Mouse (Mus musculus): ENCODE data around the gene Card19. TPM values are rescaled to one million over a fixed set of nuclear protein-coding genes. Genes with fewer than 3 reads are reported as not detected.

Card19 gene
- polyA plus RNA-seq, 1 experiment from 2014 or later, result 66.4 TPM

- Histone ChIP-seq H3K27me3 (no peaks in the 10 kb centered on the region), H3K4me1 (peaks cover 61% of the 10 kb centered on the region), H3K9me3 (no peaks in the 10 kb centered on the region), H3K4me3 (no peak overlapping the region), H3K4me2 (no peak overlapping the region), H3K27ac (no peak overlapping the region), H3K36me3 (no peaks in the 10 kb centered on the region), H3K9ac (0 out of 2 replicates have a peak overlapping the region, but pooled peaks have one; percentile 44)
- ATAC-seq (ENCODE audit: insufficient number of reproducible peaks, insufficient read depth, low FRiP score, low TSS enrichment, low read depth), result no peak
- WGBS, result 85% methylated on average over 4 of the region's 4 CpGs
Observed at GRCm38 (mm10) chr13:49212711-49213500, 2.9 kb downstream of the Card19 start.

- no peak overlapping the region for H3K27ac ChIP-seq
- peaks cover 21% of the 10 kb centered on the region for H3K36me3 ChIP-seq
- 66% methylated on average over 7 of the region's 7 CpGs for WGBS
- H3K4me3 ChIP-seq, result no peak overlapping the region
- H3K4me1 ChIP-seq, result peaks cover 42% of the 10 kb centered on the region
- H3K9me3 ChIP-seq, result no peaks in the 10 kb centered on the region
- 0 out of 2 replicates have a peak overlapping the region, but pooled peaks have one; percentile 6 for H3K9ac ChIP-seq
- H3K27me3 ChIP-seq, result no peaks in the 10 kb centered on the region
- no peak for ATAC-seq (ENCODE audit: insufficient number of reproducible peaks, insufficient read depth, low FRiP score, low TSS enrichment, low read depth)
- H3K4me2 ChIP-seq, result no peak overlapping the region
Observed at GRCm38 (mm10) chr13:49209306-49209705, 6.5 kb downstream of the Card19 start.

- Histone ChIP-seq H3K4me2 (no peak overlapping the region), H3K9me3 (no peaks in the 10 kb centered on the region), H3K9ac (no peak overlapping the region), H3K4me1 (peaks cover 16% of the 10 kb centered on the region), H3K27me3 (no peaks in the 10 kb centered on the region), H3K36me3 (peaks cover 42% of the 10 kb centered on the region), H3K27ac (no peak overlapping the region), H3K4me3 (no peak overlapping the region)
- ATAC-seq (ENCODE audit: insufficient number of reproducible peaks, insufficient read depth, low FRiP score, low TSS enrichment, low read depth), result no peak
- 93% methylated on average over 2 of the region's 2 CpGs for WGBS
Observed at GRCm38 (mm10) chr13:49206341-49206740, 9.5 kb downstream of the Card19 start.

DNA sequence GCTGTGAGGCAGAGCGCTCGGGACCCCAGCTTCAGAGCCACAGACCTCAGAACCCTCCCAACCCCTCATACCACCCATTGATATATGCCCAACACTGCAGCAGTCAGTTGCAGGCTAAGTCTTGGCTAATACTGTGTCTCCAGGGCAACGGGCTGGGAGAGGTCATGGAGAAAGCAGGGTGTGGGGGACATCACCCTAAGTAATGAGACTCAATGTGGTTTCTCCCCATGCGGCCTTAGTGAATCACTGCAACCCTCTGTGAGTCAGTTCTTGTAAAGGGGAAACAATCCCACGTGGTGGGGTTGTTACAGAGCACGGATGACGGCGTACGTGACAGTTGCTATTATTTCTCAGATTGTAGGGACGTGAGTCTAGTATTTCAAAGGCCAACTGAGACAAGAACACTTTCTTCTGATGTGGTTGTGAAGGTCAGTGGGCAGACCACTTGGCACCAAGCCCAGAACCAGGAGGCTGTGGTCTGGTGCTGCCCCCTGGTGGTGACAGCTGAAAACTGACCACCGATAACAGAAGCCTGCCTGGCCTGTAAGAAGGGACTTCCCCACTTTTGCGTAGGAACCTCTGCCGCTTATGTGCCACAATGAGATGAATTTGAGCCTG is 10.3 kb downstream of the Card19 start:
- Histone ChIP-seq H3K27ac (no peak overlapping the region), H3K36me3 (peaks cover 42% of the 10 kb centered on the region), H3K4me2 (no peak overlapping the region), H3K4me3 (no peak overlapping the region), H3K4me1 (peaks cover 13% of the 10 kb centered on the region), H3K27me3 (no peaks in the 10 kb centered on the region), H3K9me3 (no peaks in the 10 kb centered on the region), H3K9ac (no peak overlapping the region)
- WGBS, result 36% methylated on average over 13 of the region's 13 CpGs
- ATAC-seq (ENCODE audit: insufficient number of reproducible peaks, insufficient read depth, low FRiP score, low TSS enrichment, low read depth), result 0 out of 2 replicates have a peak, but pooled peaks have one; percentile 8

DNA sequence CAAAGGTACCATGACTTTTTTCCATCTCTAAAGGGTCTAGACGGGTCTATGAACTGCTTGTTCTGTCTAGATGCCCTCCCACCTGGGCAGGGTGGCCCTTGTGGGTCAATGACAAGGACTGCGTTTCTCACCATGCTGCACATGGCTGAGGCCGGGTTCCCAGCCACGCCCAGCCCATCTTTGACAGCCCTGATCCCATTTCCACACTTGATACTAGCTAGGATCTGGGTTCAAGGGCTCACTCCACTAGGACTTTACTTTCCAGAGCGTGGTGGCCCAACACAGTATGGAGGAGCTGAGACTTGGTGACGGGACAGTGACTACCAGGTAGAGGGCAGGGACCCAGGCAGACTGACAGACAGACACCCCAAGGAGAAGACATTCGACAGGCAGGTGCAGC is 13.3 kb downstream of the Card19 start:
- Histone ChIP-seq H3K9ac (no peak overlapping the region), H3K27me3 (no peaks in the 10 kb centered on the region), H3K4me1 (0 out of 2 replicates have a peak, but pooled peaks cover 6% of the 10 kb centered on the region), H3K9me3 (no peaks in the 10 kb centered on the region), H3K36me3 (peaks cover 39% of the 10 kb centered on the region), H3K4me3 (no peak overlapping the region), H3K4me2 (no peak overlapping the region), H3K27ac (no peak overlapping the region)
- 84% methylated on average over 7 of the region's 7 CpGs for WGBS
- ATAC-seq (ENCODE audit: insufficient number of reproducible peaks, insufficient read depth, low FRiP score, low TSS enrichment, low read depth), result no peak

GRCm38 (mm10) chr13:49200688-49201087 is 15.1 kb downstream of the Card19 start:
- no peak overlapping the region for H3K27ac ChIP-seq
- WGBS, result 87% methylated on average over 13 of the region's 13 CpGs
- no peak overlapping the region for H3K4me3 ChIP-seq

DNA sequence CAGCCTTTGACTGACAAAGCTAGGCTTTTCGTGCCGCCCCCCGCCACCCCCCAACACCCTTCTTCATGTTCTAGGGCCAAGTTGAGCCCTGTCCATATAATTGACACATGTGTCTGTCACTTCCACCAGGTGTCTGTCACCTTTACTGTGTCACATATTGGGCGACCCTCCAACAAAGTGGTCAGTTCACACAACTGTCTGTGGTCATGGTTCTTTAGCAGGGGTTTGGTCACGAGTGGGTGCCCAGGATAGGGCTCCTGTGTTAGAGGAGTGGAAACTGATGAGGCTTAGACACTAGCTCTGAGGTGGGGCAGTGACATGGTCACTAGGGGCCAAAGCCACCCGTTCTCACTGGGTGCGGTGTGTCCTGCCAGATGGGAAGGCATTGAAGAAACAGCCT is 15.9 kb downstream of the Card19 start:
- H3K9me3 ChIP-seq, result no peaks in the 10 kb centered on the region
- WGBS, result 92% methylated on average over 7 of the region's 7 CpGs
- H3K27ac ChIP-seq, result no peak overlapping the region

More at GRCm38 (mm10) chr13:49200688-49201087, 15.1 kb downstream of the Card19 start:
- Histone ChIP-seq H3K9me3 (no peaks in the 10 kb centered on the region), H3K4me1 (0 out of 2 replicates have a peak, but pooled peaks cover 6% of the 10 kb centered on the region), H3K27me3 (no peaks in the 10 kb centered on the region), H3K9ac (no peak overlapping the region), H3K36me3 (peaks cover 35% of the 10 kb centered on the region), H3K4me2 (no peak overlapping the region)
- ATAC-seq (ENCODE audit: insufficient number of reproducible peaks, insufficient read depth, low FRiP score, low TSS enrichment, low read depth), result no peak

DNA sequence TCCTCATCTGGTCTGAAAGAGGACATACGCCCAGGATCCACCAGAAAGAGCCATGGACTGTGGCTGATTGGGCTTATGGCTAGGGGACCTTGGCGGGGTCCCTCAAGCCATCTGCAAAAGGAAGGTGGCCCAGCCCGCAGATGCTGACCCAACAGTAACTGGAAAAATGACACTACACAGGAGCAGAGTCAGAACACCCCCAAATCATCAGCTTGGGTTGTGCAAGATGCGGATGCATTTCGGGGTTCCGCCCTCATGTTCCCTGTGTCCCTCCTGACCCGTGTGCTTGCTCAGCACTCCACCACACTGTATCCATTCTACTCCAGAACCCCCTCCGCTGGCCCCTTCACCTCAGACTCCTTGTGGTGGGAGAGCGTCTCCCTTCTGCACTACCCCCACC is 17.1 kb downstream of the Card19 start:
- no peak overlapping the region for H3K9ac ChIP-seq
- no peak overlapping the region for H3K4me3 ChIP-seq
- no peak for ATAC-seq (ENCODE audit: insufficient number of reproducible peaks, insufficient read depth, low FRiP score, low TSS enrichment, low read depth)
- no peak overlapping the region for H3K27ac ChIP-seq
- peaks cover 39% of the 10 kb centered on the region for H3K36me3 ChIP-seq
- no peaks in the 10 kb centered on the region for H3K27me3 ChIP-seq
- H3K4me1 ChIP-seq, result no peaks in the 10 kb centered on the region
- H3K9me3 ChIP-seq, result no peaks in the 10 kb centered on the region
- WGBS, result 87% methylated on average over 9 of the region's 9 CpGs
- no peak overlapping the region for H3K4me2 ChIP-seq

More for the DNA sequence above, 15.9 kb downstream of the Card19 start:
- Histone ChIP-seq H3K4me1 (no peaks in the 10 kb centered on the region), H3K9ac (no peak overlapping the region), H3K36me3 (peaks cover 41% of the 10 kb centered on the region), H3K27me3 (no peaks in the 10 kb centered on the region), H3K4me3 (no peak overlapping the region), H3K4me2 (no peak overlapping the region)
- ATAC-seq (ENCODE audit: insufficient number of reproducible peaks, insufficient read depth, low FRiP score, low TSS enrichment, low read depth), result no peak

GRCm38 (mm10) chr13:49196766-49197165 is 19.1 kb downstream of the Card19 start:
- no peak overlapping the region for H3K27ac ChIP-seq
- no peaks in the 10 kb centered on the region for H3K9me3 ChIP-seq
- H3K36me3 ChIP-seq, result peaks cover 23% of the 10 kb centered on the region
- H3K27me3 ChIP-seq, result no peaks in the 10 kb centered on the region
- no peak overlapping the region for H3K4me3 ChIP-seq
- WGBS, result 71% methylated on average over 6 of the region's 6 CpGs
- ATAC-seq (ENCODE audit: insufficient number of reproducible peaks, insufficient read depth, low FRiP score, low TSS enrichment, low read depth), result no peak
- H3K4me2 ChIP-seq, result no peak overlapping the region
- no peak overlapping the region for H3K9ac ChIP-seq
- peaks cover 7% of the 10 kb centered on the region for H3K4me1 ChIP-seq

DNA sequence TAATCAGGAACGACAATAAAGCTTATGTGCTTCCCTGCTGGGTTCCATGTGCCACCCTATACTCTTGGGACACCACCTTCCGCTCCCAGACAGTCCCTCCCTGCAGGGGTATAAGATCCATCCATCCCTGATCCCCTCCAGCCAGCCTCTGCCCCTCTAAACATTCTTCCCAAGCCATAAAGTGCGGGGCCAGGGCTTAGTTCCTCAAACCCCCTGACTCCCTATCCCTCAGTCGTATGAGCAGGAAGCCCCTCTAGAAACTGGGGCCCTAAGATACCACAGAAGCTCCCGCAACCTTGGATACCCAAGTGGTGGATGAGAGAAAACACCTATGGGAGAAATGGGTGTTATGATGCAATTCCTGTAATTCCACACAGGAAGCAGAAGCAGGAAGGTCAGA is 19.6 kb downstream of the Card19 start:
- WGBS, result 86% methylated on average over 5 of the region's 5 CpGs
- no peak overlapping the region for H3K9ac ChIP-seq

GRCm38 (mm10) chr13:49195651-49196050 is 20.2 kb downstream of the Card19 start:
- Histone ChIP-seq H3K4me1 (peaks cover 18% of the 10 kb centered on the region), H3K36me3 (peaks cover 23% of the 10 kb centered on the region)
- WGBS, result 89% methylated on average over 7 of the region's 7 CpGs

More for the DNA sequence above, 19.6 kb downstream of the Card19 start:
- peaks cover 13% of the 10 kb centered on the region for H3K4me1 ChIP-seq
- no peaks in the 10 kb centered on the region for H3K27me3 ChIP-seq
- peaks cover 23% of the 10 kb centered on the region for H3K36me3 ChIP-seq
- no peak overlapping the region for H3K27ac ChIP-seq
- H3K4me3 ChIP-seq, result no peak overlapping the region
- H3K9me3 ChIP-seq, result no peaks in the 10 kb centered on the region
- no peak for ATAC-seq (ENCODE audit: insufficient number of reproducible peaks, insufficient read depth, low FRiP score, low TSS enrichment, low read depth)
- no peak overlapping the region for H3K4me2 ChIP-seq

DNA sequence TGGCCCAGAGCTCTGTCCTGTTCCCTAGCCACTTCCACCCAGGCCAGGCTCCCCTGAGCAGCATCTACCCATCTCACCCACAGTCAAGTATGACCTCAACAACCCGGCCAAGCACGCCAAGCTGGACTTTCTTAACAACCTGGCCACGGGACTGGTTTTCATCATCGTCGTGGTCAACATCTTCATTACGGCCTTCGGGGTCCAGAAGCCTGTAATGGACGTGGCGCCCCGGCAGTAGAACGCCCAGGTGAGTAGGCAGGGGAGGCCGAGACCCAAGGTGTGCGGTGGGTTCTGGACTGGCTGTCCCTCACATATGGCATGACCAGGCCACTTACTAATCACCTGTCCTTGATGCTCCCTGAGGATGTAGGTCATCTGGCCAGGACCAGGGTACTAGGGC is 21.0 kb downstream of the Card19 start:
- ATAC-seq (ENCODE audit: insufficient number of reproducible peaks, insufficient read depth, low FRiP score, low TSS enrichment, low read depth), result no peak

More at GRCm38 (mm10) chr13:49195651-49196050, 20.2 kb downstream of the Card19 start:
- no peak overlapping the region for H3K4me3 ChIP-seq
- H3K27me3 ChIP-seq, result no peaks in the 10 kb centered on the region
- H3K4me2 ChIP-seq, result no peak overlapping the region
- H3K9me3 ChIP-seq, result no peaks in the 10 kb centered on the region
- no peak overlapping the region for H3K9ac ChIP-seq
- H3K27ac ChIP-seq, result no peak overlapping the region
- no peak for ATAC-seq (ENCODE audit: insufficient number of reproducible peaks, insufficient read depth, low FRiP score, low TSS enrichment, low read depth)

More for the DNA sequence above, 21.0 kb downstream of the Card19 start:
- peaks cover 20% of the 10 kb centered on the region for H3K4me1 ChIP-seq
- no peak overlapping the region for H3K4me2 ChIP-seq
- H3K4me3 ChIP-seq, result no peak overlapping the region
- H3K27ac ChIP-seq, result no peak overlapping the region
- no peak overlapping the region for H3K9ac ChIP-seq
- H3K36me3 ChIP-seq, result peaks cover 23% of the 10 kb centered on the region
- no peaks in the 10 kb centered on the region for H3K9me3 ChIP-seq
- no peaks in the 10 kb centered on the region for H3K27me3 ChIP-seq
- 94% methylated on average over 13 of the region's 13 CpGs for WGBS

All from embryonic facial prominence, embryonic 13.5 days (tissue).